Mouse (Mus musculus): ENCODE data around the gene Rpp14.
"Not testable (repeated sequence)": the region's sequence is repeated elsewhere in the genome, so short reads cannot be mapped to it uniquely, and the experiment has no call there.

The Rpp14 gene

GRCm38 (mm10) chr14:8114756-8115155, 34.6 kb downstream of the Rpp14 start:
- no peak for DNase-seq (ENCODE audit: low spot score)

- no peak for DNase-seq (ENCODE audit: low spot score)
Measured at GRCm38 (mm10) chr14:8115772-8116171, 35.6 kb downstream of the Rpp14 start.

- no peak for DNase-seq (ENCODE audit: low spot score)
Measured at GRCm38 (mm10) chr14:8117371-8117770, 37.2 kb downstream of the Rpp14 start.

- no peak for DNase-seq (ENCODE audit: low spot score)
Measured at GRCm38 (mm10) chr14:8119454-8119853, 39.3 kb downstream of the Rpp14 start.

- no peak for DNase-seq (ENCODE audit: low spot score)
Measured at GRCm38 (mm10) chr14:8119904-8120303, 39.7 kb downstream of the Rpp14 start.

GRCm38 (mm10) chr14:8123141-8123540, 43.0 kb downstream of the Rpp14 start:
- no peak for DNase-seq (ENCODE audit: low spot score)

- not testable (repeated sequence) for DNase-seq (ENCODE audit: low spot score)
Measured at GRCm38 (mm10) chr14:8123611-8124010, 43.4 kb downstream of the Rpp14 start.

- no peak for DNase-seq (ENCODE audit: low spot score)
Measured at GRCm38 (mm10) chr14:8124046-8124881, 44.1 kb downstream of the Rpp14 start.

GRCm38 (mm10) chr14:8127971-8128370, 47.8 kb downstream of the Rpp14 start:
- no peak for DNase-seq (ENCODE audit: low spot score)

- no peak for DNase-seq (ENCODE audit: low spot score)
Measured at GRCm38 (mm10) chr14:8132789-8133188, 52.6 kb downstream of the Rpp14 start.

GRCm38 (mm10) chr14:8134234-8134633, 54.1 kb downstream of the Rpp14 start:
- DNase-seq (ENCODE audit: low spot score), result no peak

- DNase-seq (ENCODE audit: low spot score), result no peak
Measured at GRCm38 (mm10) chr14:8135130-8135529, 55.0 kb downstream of the Rpp14 start.

- no peak for DNase-seq (ENCODE audit: low spot score)
Measured at GRCm38 (mm10) chr14:8139724-8140710, 59.9 kb downstream of the Rpp14 start.

GRCm38 (mm10) chr14:8141131-8141530, 61.0 kb downstream of the Rpp14 start:
- DNase-seq (ENCODE audit: low spot score), result no peak
